Mouse (Mus musculus) bone marrow macrophage, adult 2 months (primary cell): ENCODE data around the gene Grid1.

Experiments
- CTCF ChIP-seq: IDR thresholded peaks from 2 replicates; pipeline ENCODE4 v1.5.1; 2012; ENCODE audit warnings: low read depth, mild to moderate bottlenecking, low read length, moderate library complexity
- POLR2A ChIP-seq: IDR thresholded peaks from 2 replicates; pipeline ENCODE4 v1.6.1; 2012; ENCODE audit warnings: mild to moderate bottlenecking, low read depth, low read length, borderline replicate concordance

GRCm38 (mm10) chr14:34952311-34952710, 132.4 kb downstream of the Grid1 start:
- TF ChIP-seq CTCF (no peak), POLR2A (no peak)
